Mouse (Mus musculus) gonadal fat pad, adult 2 months (tissue): ENCODE measurements around the gene Ada. TPM values are rescaled to one million over a fixed set of nuclear protein-coding genes. Genes with fewer than 3 reads are reported as not detected.
"Not testable (repeated sequence)": the region's sequence is repeated elsewhere in the genome, so short reads cannot be mapped to it uniquely, and the experiment has no call there.

Source experiments
- DNase-seq: peaks from one replicate; pipeline ENCODE4 v3.0.0-alpha.2; 2012; ENCODE audit warnings: low read depth
- polyA plus RNA-seq: library from polyadenylated mRNA; depleted of rRNA; stranded (reverse); fragments of >200 nt; gene quantifications from 2 replicates; pipeline ENCODE4 v1.2.3, GENCODE M21; 2012; rRNA removed

Ada gene
- polyA plus RNA-seq, 1 experiment = 3.4 TPM

GRCm38 (mm10) chr2:163697764-163698480 is 52.1 kb downstream of the Ada start:
- DNase-seq = no peak

- no peak for DNase-seq
Observed at GRCm38 (mm10) chr2:163696763-163697162, 53.3 kb downstream of the Ada start.

- DNase-seq = no peak
Observed at GRCm38 (mm10) chr2:163693716-163694314, 56.2 kb downstream of the Ada start.

GRCm38 (mm10) chr2:163692873-163693612 is 57.0 kb downstream of the Ada start:
- DNase-seq = no peak

- no peak for DNase-seq
Observed at GRCm38 (mm10) chr2:163691846-163692605, 58.0 kb downstream of the Ada start.

GRCm38 (mm10) chr2:163690409-163691304 is 59.4 kb downstream of the Ada start:
- no peak for DNase-seq

GRCm38 (mm10) chr2:163689771-163690170 is 60.3 kb downstream of the Ada start:
- no peak for DNase-seq

GRCm38 (mm10) chr2:163688377-163688776 is 61.7 kb downstream of the Ada start:
- DNase-seq = not testable (repeated sequence)

GRCm38 (mm10) chr2:163686886-163687285 is 63.2 kb downstream of the Ada start:
- DNase-seq = no peak

- DNase-seq = no peak
Observed at GRCm38 (mm10) chr2:163686233-163686632, 63.8 kb downstream of the Ada start.

- DNase-seq = no peak
Observed at GRCm38 (mm10) chr2:163685761-163686200, 64.3 kb downstream of the Ada start.

GRCm38 (mm10) chr2:163685287-163685686 is 64.8 kb downstream of the Ada start:
- no peak for DNase-seq

- DNase-seq = no peak
Observed at GRCm38 (mm10) chr2:163682344-163682743, 67.7 kb downstream of the Ada start.

- no peak for DNase-seq
Observed at GRCm38 (mm10) chr2:163676745-163677144, 73.3 kb downstream of the Ada start.

Other genes with a start within 250 kb of the Ada start
- gene Hnf4a, start 243.4 kb downstream of the Ada start, polyA plus RNA-seq = 2.2 and 4.5 TPM in 2 replicates
- 15.4 and 16.5 TPM in 2 replicates for gene Ttpal, start 147.9 kb downstream of the Ada start, polyA plus RNA-seq
- 605 and 667 TPM in 2 replicates for gene Serinc3, start 105.1 kb downstream of the Ada start, polyA plus RNA-seq
- 79.3 and 88.5 TPM in 2 replicates for gene Pkig, start 91.9 kb downstream of the Ada start, polyA plus RNA-seq
- 11.9 and 19.9 TPM in 2 replicates for gene Ccn5, start 70.6 kb upstream of the Ada start, polyA plus RNA-seq
- not detected in 2 replicates for gene Kcnk15, start 103.4 kb upstream of the Ada start, polyA plus RNA-seq
- gene Rims4, start 168.4 kb upstream of the Ada start, polyA plus RNA-seq = 0.96 and 1.2 TPM in 2 replicates
- gene Ywhab, start 244.7 kb upstream of the Ada start, polyA plus RNA-seq = 95.3 and 100 TPM in 2 replicates